Mouse (Mus musculus) limb, embryonic 10.5 days (tissue): ENCODE results near the gene Gm14226. TPM values are rescaled to one million over a fixed set of nuclear protein-coding genes. Genes with fewer than 3 reads are reported as not detected.
"Not testable (repeated sequence)": the region's sequence is repeated elsewhere in the genome, so short reads cannot be mapped to it uniquely, and the experiment has no call there.

ENCODE experiments used
- DNase-seq: peaks from one replicate; pipeline ENCODE4 v3.0.0-alpha.2; 2017; ENCODE audit warnings: low spot score
- H3K27ac ChIP-seq: fragments of 300-500 bp; sonication (generic); 2 replicates; pipeline ENCODE4 v1.5.1; 2016; ENCODE audit warnings: mild to moderate bottlenecking
- H3K27me3 ChIP-seq: fragments of 300-500 bp; sonication (generic); 2 replicates; pipeline ENCODE4 v1.6.1; 2016; ENCODE audit warnings: low read depth, mild to moderate bottlenecking; ENCODE audit not compliant: poor library complexity, severe bottlenecking
- H3K36me3 ChIP-seq: fragments of 300-500 bp; sonication (generic); 2 replicates; pipeline ENCODE4 v1.6.1; 2016; ENCODE audit warnings: mild to moderate bottlenecking, moderate library complexity
- H3K4me1 ChIP-seq: fragments of 300-500 bp; sonication (generic); 2 replicates; pipeline ENCODE4 v1.6.1; 2016
- H3K4me3 ChIP-seq: fragments of 300-500 bp; sonication (generic); 2 replicates; pipeline ENCODE4 v1.5.1; 2016; ENCODE audit warnings: mild to moderate bottlenecking, moderate library complexity
- H3K9me3 ChIP-seq: fragments of 300-500 bp; sonication (generic); replicated peaks from 2 replicates; pipeline ENCODE4 v1.6.1; 2016; ENCODE audit warnings: mild to moderate bottlenecking
- WGBS: fragments of 180-500 bp; shearing (Covaris S2); methylation state at CpG from one replicate; pipeline ENCODE4 v1.1.7; 2016; 5-methylcytosine and 5-hydroxymethylcytosine counted together
- polyA plus RNA-seq: library from polyadenylated mRNA; unstranded; fragments of >200 nt; fragmentation: Nextera tagmentation; extraction: Ambion mirVana; gene quantifications from 2 replicates; pipeline ENCODE4 v1.2.1, GENCODE M21; 2016

The Gm14226 gene
- polyA plus RNA-seq, 1 experiment from 2014 or later: 13.5 TPM

GRCm38 (mm10) chr2:155019673-155020072, 1.6 kb downstream of the Gm14226 start:
- H3K36me3 ChIP-seq: no peaks in the 10 kb centered on the region
- DNase-seq: peak; percentile 94
- peak overlapping the region; percentile 56 for H3K4me3 ChIP-seq
- peak overlapping the region; percentile 91 for H3K27ac ChIP-seq
- H3K27me3 ChIP-seq: peaks cover 1% of the 10 kb centered on the region; the same call in 1 of the 2 replicates
- under 1% methylated on average over 22 of the region's 22 CpGs for WGBS
- no peaks in the 10 kb centered on the region for H3K9me3 ChIP-seq
- peaks cover 33% of the 10 kb centered on the region for H3K4me1 ChIP-seq

GRCm38 (mm10) chr2:155020247-155020826, 2.3 kb downstream of the Gm14226 start:
- 10% methylated on average over 20 of the region's 20 CpGs for WGBS
- not testable (repeated sequence) for H3K9me3 ChIP-seq, H3K4me3 ChIP-seq, DNase-seq, H3K36me3 ChIP-seq, H3K27me3 ChIP-seq
- Histone ChIP-seq H3K27ac (peak overlapping the region; percentile 91), H3K4me1 (peaks cover 33% of the 10 kb centered on the region)

GRCm38 (mm10) chr2:155030831-155031230, 12.8 kb downstream of the Gm14226 start:
- H3K27ac ChIP-seq: no peak overlapping the region
- H3K27me3 ChIP-seq: no peaks in the 10 kb centered on the region
- H3K4me1 ChIP-seq: peaks cover 20% of the 10 kb centered on the region
- DNase-seq: no peak
- no peak overlapping the region for H3K4me3 ChIP-seq
- 62% methylated on average over 7 of the region's 7 CpGs for WGBS
- no peaks in the 10 kb centered on the region for H3K36me3 ChIP-seq
- H3K9me3 ChIP-seq: no peaks in the 10 kb centered on the region

GRCm38 (mm10) chr2:155032938-155033710, 15.1 kb downstream of the Gm14226 start:
- DNase-seq: no peak
- no peak overlapping the region for H3K4me3 ChIP-seq
- WGBS: 42% methylated on average over 19 of the region's 19 CpGs

GRCm38 (mm10) chr2:155039956-155040355, 21.9 kb downstream of the Gm14226 start:
- 77% methylated on average over 4 of the region's 4 CpGs for WGBS
- H3K4me3 ChIP-seq: no peak overlapping the region
- peak overlapping the region; percentile 40; the same call in 1 of the 2 replicates for H3K27ac ChIP-seq
- H3K27me3 ChIP-seq: no peaks in the 10 kb centered on the region
- DNase-seq: no peak
- no peaks in the 10 kb centered on the region for H3K36me3 ChIP-seq
- H3K4me1 ChIP-seq: peaks cover 21% of the 10 kb centered on the region
- H3K9me3 ChIP-seq: no peaks in the 10 kb centered on the region

More at GRCm38 (mm10) chr2:155032938-155033710, 15.1 kb downstream of the Gm14226 start:
- H3K36me3 ChIP-seq: no peaks in the 10 kb centered on the region
- no peaks in the 10 kb centered on the region for H3K9me3 ChIP-seq
- H3K27me3 ChIP-seq: no peaks in the 10 kb centered on the region
- no peak overlapping the region for H3K27ac ChIP-seq
- H3K4me1 ChIP-seq: peaks cover 26% of the 10 kb centered on the region

- Histone ChIP-seq H3K27ac (no peak overlapping the region), H3K4me1 (peaks cover 40% of the 10 kb centered on the region), H3K4me3 (no peak overlapping the region), H3K36me3 (no peaks in the 10 kb centered on the region), H3K27me3 (no peaks in the 10 kb centered on the region), H3K9me3 (no peaks in the 10 kb centered on the region)
- DNase-seq: no peak
- WGBS: 66% methylated on average over 3 of the region's 3 CpGs
These were observed 26.5 kb downstream of the Gm14226 start for GRCm38 (mm10) chr2:155044542-155044941.

GRCm38 (mm10) chr2:155045075-155045474, 27.0 kb downstream of the Gm14226 start:
- H3K4me1 ChIP-seq: peaks cover 44% of the 10 kb centered on the region
- no peaks in the 10 kb centered on the region for H3K36me3 ChIP-seq
- 88% methylated on average over 3 of the region's 3 CpGs for WGBS
- no peaks in the 10 kb centered on the region for H3K9me3 ChIP-seq
- DNase-seq: no peak
- H3K27ac ChIP-seq: no peak overlapping the region
- H3K4me3 ChIP-seq: no peak overlapping the region
- H3K27me3 ChIP-seq: no peaks in the 10 kb centered on the region

GRCm38 (mm10) chr2:155046803-155047202, 28.7 kb downstream of the Gm14226 start:
- H3K36me3 ChIP-seq: peaks cover under 1% of the 10 kb centered on the region; the same call in 1 of the 2 replicates
- WGBS: 92% methylated on average over 2 of the region's 2 CpGs
- no peaks in the 10 kb centered on the region for H3K27me3 ChIP-seq
- peak overlapping the region; percentile 88; the same call in 1 of the 2 replicates for H3K27ac ChIP-seq
- no peak overlapping the region for H3K4me3 ChIP-seq
- DNase-seq: no peak
- H3K4me1 ChIP-seq: peaks cover 53% of the 10 kb centered on the region
- H3K9me3 ChIP-seq: no peaks in the 10 kb centered on the region

GRCm38 (mm10) chr2:155047452-155048178, 29.5 kb downstream of the Gm14226 start:
- Histone ChIP-seq H3K4me3 (peak overlapping the region; percentile 61), H3K27ac (peak overlapping the region; percentile 88), H3K27me3 (no peaks in the 10 kb centered on the region), H3K9me3 (no peaks in the 10 kb centered on the region), H3K4me1 (peaks cover 60% of the 10 kb centered on the region), H3K36me3 (peaks cover 9% of the 10 kb centered on the region)
- DNase-seq: peak; percentile 69
- 25% methylated on average over 7 of the region's 7 CpGs for WGBS

GRCm38 (mm10) chr2:155050108-155050503, 32.0 kb downstream of the Gm14226 start:
- no peak for DNase-seq
- H3K27ac ChIP-seq: peak overlapping the region; percentile 88
- no peaks in the 10 kb centered on the region for H3K9me3 ChIP-seq
- H3K36me3 ChIP-seq: peaks cover 15% of the 10 kb centered on the region
- H3K27me3 ChIP-seq: no peaks in the 10 kb centered on the region
- WGBS: 26% methylated on average over 5 of the region's 5 CpGs
- peak overlapping the region; percentile 61 for H3K4me3 ChIP-seq
- peaks cover 62% of the 10 kb centered on the region for H3K4me1 ChIP-seq

GRCm38 (mm10) chr2:155050504-155051236, 32.6 kb downstream of the Gm14226 start:
- under 1% methylated on average over 45 of the region's 45 CpGs for WGBS
- H3K4me3 ChIP-seq: peak overlapping the region; percentile 61
- peak; percentile 99 for DNase-seq

GRCm38 (mm10) chr2:155051622-155052351, 33.7 kb downstream of the Gm14226 start:
- DNase-seq: no peak
- WGBS: 32% methylated on average over 9 of the region's 9 CpGs
- Histone ChIP-seq H3K27ac (peak overlapping the region; percentile 88), H3K4me1 (peaks cover 77% of the 10 kb centered on the region), H3K4me3 (peak overlapping the region; percentile 61), H3K27me3 (no peaks in the 10 kb centered on the region), H3K9me3 (no peaks in the 10 kb centered on the region), H3K36me3 (peaks cover 31% of the 10 kb centered on the region)

More at GRCm38 (mm10) chr2:155050504-155051236, 32.6 kb downstream of the Gm14226 start:
- Histone ChIP-seq H3K4me1 (peaks cover 68% of the 10 kb centered on the region), H3K9me3 (no peaks in the 10 kb centered on the region), H3K27me3 (no peaks in the 10 kb centered on the region), H3K27ac (peak overlapping the region; percentile 88), H3K36me3 (peaks cover 21% of the 10 kb centered on the region)
